Mouse (Mus musculus): ENCODE results near the gene Zbtb8a. TPM values are rescaled to one million over a fixed set of nuclear protein-coding genes. Genes with fewer than 3 reads are reported as not detected.
"Not testable (repeated sequence)": the region's sequence is repeated elsewhere in the genome, so short reads cannot be mapped to it uniquely, and the experiment has no call there.

The Zbtb8a gene
- total RNA-seq (2014; rRNA removed; ENCODE audit: low replicate concordance) (14.0 and 15.4 TPM in 2 replicates), polyA plus RNA-seq (2015; fragmentation: Nextera tagmentation; extraction: Ambion mirVana) (7.0 TPM in 2 replicates)

DNA sequence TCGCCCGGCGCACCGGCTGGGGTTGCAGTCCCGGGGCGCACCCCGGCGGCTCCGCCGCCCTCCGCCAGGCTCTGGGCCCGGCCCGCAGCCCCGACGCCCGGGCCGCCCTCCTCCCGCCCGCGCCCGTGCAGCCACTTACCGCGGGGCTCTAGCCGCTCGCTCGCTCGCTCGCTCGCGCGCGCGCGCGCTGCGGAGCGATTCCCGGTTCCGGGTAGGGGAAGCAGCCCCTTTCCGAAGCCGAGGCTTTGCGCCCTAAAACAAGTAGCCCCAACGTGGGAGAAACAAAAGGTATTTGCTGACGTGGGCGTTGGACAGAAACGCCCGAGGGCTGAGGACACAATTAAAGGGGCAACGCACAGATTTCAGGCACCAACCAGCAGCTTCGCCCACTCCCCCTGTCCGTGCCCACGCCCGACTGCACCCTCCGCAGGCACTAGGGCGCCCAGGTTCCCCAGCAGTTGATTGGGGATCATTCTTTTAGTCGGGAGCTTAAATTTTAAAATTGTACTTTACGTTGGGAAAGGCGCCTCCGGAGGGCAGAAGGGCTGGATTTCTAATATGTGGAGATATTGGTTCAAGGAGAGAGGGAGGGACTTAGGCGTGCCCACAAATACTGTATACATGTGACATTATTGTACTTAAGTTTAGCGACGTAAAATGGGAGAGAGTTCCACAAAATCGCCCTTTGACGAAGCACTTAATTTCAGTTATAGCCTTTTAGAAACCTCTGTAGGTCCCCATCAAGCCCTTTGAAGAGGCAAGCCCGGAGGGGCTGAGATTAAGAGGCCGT is at the start of gene Zbtb8a:
TSS of gene Zbtb8a (minus strand) at position 516 of the 790 bp plus-strand sequence.
- Histone ChIP-seq H3K4me1 (ENCODE audit: control insufficient read depth, insufficient read depth) (no peaks in the 10 kb centered on the region), H3K27ac (ENCODE audit: low read depth) (peak within 1 kb of the TSS; percentile 81), H3K9ac (replicated peaks; ENCODE audit: low read depth, low read length) (peak within 1 kb of the TSS; percentile 92), H3K27me3 (ENCODE audit: control insufficient read depth, insufficient read depth, low read length) (no peaks in the 10 kb centered on the region), H3K4me3 (ENCODE audit: low read depth, low read length) (peak within 1 kb of the TSS; percentile 89), H3K4me2 (ENCODE audit: low read depth, low read length) (peak within 1 kb of the TSS; percentile 93), H3K36me3 (replicated peaks; ENCODE audit: control insufficient read depth, insufficient read depth, low read length) (no peaks in the 10 kb centered on the region), H3K9me3 (replicated peaks; ENCODE audit: control insufficient read depth, low read length) (no peaks in the 10 kb centered on the region)
- TF ChIP-seq CTCF (IDR thresholded peaks at IDR 0.05; ENCODE audit: low read depth) (no peak), EP300 (IDR thresholded peaks at IDR 0.05; ENCODE audit: low read depth) (no peak)
- DNase-seq (ENCODE audit: low spot score) (peak; percentile 52), ATAC-seq (ENCODE audit: insufficient read depth, low read depth) (peak; percentile 67)
- WGBS, result 2% methylated on average over 61 of the region's 65 CpGs

DNA sequence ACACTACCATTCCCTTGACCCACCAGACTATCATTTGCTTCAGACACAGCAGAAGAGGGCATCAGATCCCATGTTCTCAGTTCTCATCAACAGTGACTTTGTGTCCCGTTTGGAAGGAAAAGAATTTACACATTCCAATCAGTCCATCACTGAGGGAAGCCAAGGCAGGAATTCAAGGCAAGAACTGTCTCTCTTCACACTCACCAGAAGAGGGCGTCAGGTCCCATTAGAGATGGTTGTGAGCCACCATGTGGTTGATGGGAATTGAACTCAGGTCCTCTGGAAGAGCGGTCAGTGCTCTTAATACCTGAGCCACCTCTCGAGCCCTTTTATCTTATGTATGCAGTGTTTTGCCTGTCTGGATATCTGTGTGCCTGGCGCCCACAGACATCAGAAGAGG is 40.4 kb upstream of the Zbtb8a start:
- ATAC-seq (ENCODE audit: insufficient read depth, low read depth), result no peak
- no peaks in the 10 kb centered on the region for H3K4me1 ChIP-seq (ENCODE audit: control insufficient read depth, insufficient read depth)

DNA sequence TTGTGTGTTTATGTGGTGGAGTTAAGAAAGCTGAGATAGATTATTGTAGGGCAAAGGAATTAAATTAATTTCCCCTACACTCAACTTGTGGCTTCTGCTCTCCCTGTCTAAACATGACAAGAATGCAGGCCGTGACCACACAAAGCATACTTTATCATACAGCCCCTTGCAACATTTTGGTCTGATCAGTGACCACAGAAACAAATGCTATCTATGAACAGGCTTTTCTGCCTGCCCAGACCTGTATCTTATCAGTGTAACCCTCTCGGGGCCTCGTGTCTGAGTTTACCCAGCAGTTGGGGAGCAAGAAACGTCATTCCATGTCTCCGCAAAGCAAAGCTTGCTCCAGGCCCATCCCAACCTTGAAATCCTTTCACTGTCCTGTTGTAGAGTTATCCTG is 38.6 kb upstream of the Zbtb8a start:
- ATAC-seq (ENCODE audit: insufficient read depth, low read depth), result no peak
- Histone ChIP-seq H3K9me3 (replicated peaks; ENCODE audit: control insufficient read depth, low read length) (no peaks in the 10 kb centered on the region), H3K4me1 (ENCODE audit: control insufficient read depth, insufficient read depth) (no peaks in the 10 kb centered on the region), H3K27me3 (ENCODE audit: control insufficient read depth, insufficient read depth, low read length) (no peaks in the 10 kb centered on the region), H3K9ac (replicated peaks; ENCODE audit: low read depth, low read length) (no peak overlapping the region), H3K27ac (ENCODE audit: low read depth) (no peak overlapping the region), H3K4me3 (ENCODE audit: low read depth, low read length) (no peak overlapping the region), H3K4me2 (ENCODE audit: low read depth, low read length) (no peak overlapping the region), H3K36me3 (replicated peaks; ENCODE audit: control insufficient read depth, insufficient read depth, low read length) (no peaks in the 10 kb centered on the region)
- DNase-seq (ENCODE audit: low spot score), result no peak
- 14% methylated on average over 5 of the region's 5 CpGs for WGBS
- TF ChIP-seq EP300 (IDR thresholded peaks at IDR 0.05; ENCODE audit: low read depth) (no peak), CTCF (IDR thresholded peaks at IDR 0.05; ENCODE audit: low read depth) (no peak)

More for the DNA sequence above, 40.4 kb upstream of the Zbtb8a start:
- Histone ChIP-seq H3K27me3 (ENCODE audit: control insufficient read depth, insufficient read depth, low read length) (no peaks in the 10 kb centered on the region), H3K4me3 (ENCODE audit: low read depth, low read length) (no peak overlapping the region), H3K27ac (ENCODE audit: low read depth) (no peak overlapping the region), H3K9ac (replicated peaks; ENCODE audit: low read depth, low read length) (no peak overlapping the region), H3K9me3 (replicated peaks; ENCODE audit: control insufficient read depth, low read length) (no peaks in the 10 kb centered on the region), H3K36me3 (replicated peaks; ENCODE audit: control insufficient read depth, insufficient read depth, low read length) (no peaks in the 10 kb centered on the region), H3K4me2 (ENCODE audit: low read depth, low read length) (no peak overlapping the region)
- 63% methylated on average over 5 of the region's 5 CpGs for WGBS
- DNase-seq (ENCODE audit: low spot score), result no peak
- TF ChIP-seq CTCF (IDR thresholded peaks at IDR 0.05; ENCODE audit: low read depth) (no peak), EP300 (IDR thresholded peaks at IDR 0.05; ENCODE audit: low read depth) (no peak)

DNA sequence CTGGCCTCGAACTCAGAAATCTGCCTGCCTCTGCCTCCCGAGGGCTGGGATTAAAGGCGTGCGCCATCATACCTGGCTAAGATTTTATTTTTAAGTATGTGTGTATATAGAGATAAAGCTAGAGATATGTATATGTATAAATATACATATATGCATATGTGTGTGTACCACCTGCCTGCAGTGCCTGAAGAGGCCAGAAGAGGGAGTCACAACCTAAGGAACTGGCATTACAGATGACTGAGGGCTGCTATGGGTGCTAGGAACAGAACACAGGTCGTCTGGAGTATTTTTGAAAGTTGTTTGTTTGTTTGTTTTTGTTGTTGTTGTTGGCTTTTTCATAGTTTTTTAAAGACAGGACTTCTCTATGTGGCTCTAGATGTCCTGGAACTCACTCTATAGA is 38.0 kb upstream of the Zbtb8a start:
- 91% methylated on average over 5 of the region's 5 CpGs for WGBS

DNA sequence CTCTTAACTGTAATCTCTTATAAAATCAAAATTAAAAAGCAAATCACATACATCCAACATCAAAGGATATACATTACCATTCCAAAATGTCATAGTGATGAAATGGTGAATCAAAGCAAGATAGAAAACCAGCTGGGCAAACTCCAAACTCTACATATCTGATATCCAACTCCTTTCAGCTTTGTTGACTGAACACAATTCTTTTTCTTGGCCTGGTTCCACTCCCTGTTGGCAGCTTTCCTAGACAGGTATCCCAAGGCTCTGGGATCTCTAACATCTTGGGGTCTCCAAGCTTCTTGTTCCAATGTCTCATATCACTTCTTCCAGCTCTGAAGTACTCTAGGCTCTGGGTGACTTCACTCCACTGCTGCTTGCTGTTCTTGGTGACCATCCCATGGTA is 33.1 kb upstream of the Zbtb8a start:
- H3K27ac ChIP-seq (ENCODE audit: low read depth), result no peak overlapping the region
- ATAC-seq (ENCODE audit: insufficient read depth, low read depth) (no peak), DNase-seq (ENCODE audit: low spot score) (no peak)
- H3K27me3 ChIP-seq (ENCODE audit: control insufficient read depth, insufficient read depth, low read length), result no peaks in the 10 kb centered on the region
- H3K4me3 ChIP-seq (ENCODE audit: low read depth, low read length), result no peak overlapping the region
- H3K9me3 ChIP-seq (replicated peaks; ENCODE audit: control insufficient read depth, low read length), result no peaks in the 10 kb centered on the region
- no peaks in the 10 kb centered on the region for H3K36me3 ChIP-seq (replicated peaks; ENCODE audit: control insufficient read depth, insufficient read depth, low read length)
- TF ChIP-seq CTCF (IDR thresholded peaks at IDR 0.05; ENCODE audit: low read depth) (no peak), EP300 (IDR thresholded peaks at IDR 0.05; ENCODE audit: low read depth) (no peak)
- H3K4me2 ChIP-seq (ENCODE audit: low read depth, low read length), result no peak overlapping the region
- H3K9ac ChIP-seq (replicated peaks; ENCODE audit: low read depth, low read length), result no peak overlapping the region
- H3K4me1 ChIP-seq (ENCODE audit: control insufficient read depth, insufficient read depth), result no peaks in the 10 kb centered on the region

More for the DNA sequence above, 38.0 kb upstream of the Zbtb8a start:
- ATAC-seq (ENCODE audit: insufficient read depth, low read depth) (no peak), DNase-seq (ENCODE audit: low spot score) (no peak)
- Histone ChIP-seq H3K36me3 (replicated peaks; ENCODE audit: control insufficient read depth, insufficient read depth, low read length) (no peaks in the 10 kb centered on the region), H3K9ac (replicated peaks; ENCODE audit: low read depth, low read length) (no peak overlapping the region), H3K27me3 (ENCODE audit: control insufficient read depth, insufficient read depth, low read length) (no peaks in the 10 kb centered on the region), H3K9me3 (replicated peaks; ENCODE audit: control insufficient read depth, low read length) (no peaks in the 10 kb centered on the region), H3K4me3 (ENCODE audit: low read depth, low read length) (no peak overlapping the region), H3K27ac (ENCODE audit: low read depth) (no peak overlapping the region), H3K4me1 (ENCODE audit: control insufficient read depth, insufficient read depth) (no peaks in the 10 kb centered on the region), H3K4me2 (ENCODE audit: low read depth, low read length) (no peak overlapping the region)
- TF ChIP-seq CTCF (IDR thresholded peaks at IDR 0.05; ENCODE audit: low read depth) (no peak), EP300 (IDR thresholded peaks at IDR 0.05; ENCODE audit: low read depth) (no peak)

DNA sequence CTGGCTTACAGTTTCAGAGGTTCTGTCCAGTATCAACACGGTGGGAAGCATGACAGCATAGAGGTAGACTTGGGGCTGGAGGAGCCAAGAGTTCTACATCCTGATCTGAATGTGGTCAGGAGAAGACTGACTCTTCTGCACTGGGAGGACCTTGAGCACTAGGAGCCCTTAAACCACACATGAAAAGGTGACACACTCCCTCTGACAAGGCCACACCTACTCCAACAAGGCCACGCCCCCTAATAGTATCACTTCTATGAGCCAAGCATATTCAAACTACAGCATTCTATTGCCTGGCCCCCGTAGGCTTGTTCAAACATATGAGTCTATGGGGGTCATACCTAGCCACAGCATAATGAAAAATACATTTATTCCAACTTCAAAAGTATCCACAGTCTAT is 32.6 kb upstream of the Zbtb8a start:
- not testable (repeated sequence) for DNase-seq (ENCODE audit: low spot score); H3K4me2 ChIP-seq (ENCODE audit: low read depth, low read length); H3K27ac ChIP-seq (ENCODE audit: low read depth); H3K4me3 ChIP-seq (ENCODE audit: low read depth, low read length); H3K27me3 ChIP-seq (ENCODE audit: control insufficient read depth, insufficient read depth, low read length); H3K9me3 ChIP-seq (replicated peaks; ENCODE audit: control insufficient read depth, low read length); H3K36me3 ChIP-seq (replicated peaks; ENCODE audit: control insufficient read depth, insufficient read depth, low read length); ATAC-seq (ENCODE audit: insufficient read depth, low read depth); H3K9ac ChIP-seq (replicated peaks; ENCODE audit: low read depth, low read length); H3K4me1 ChIP-seq (ENCODE audit: control insufficient read depth, insufficient read depth)
- WGBS, result 85% methylated on average over 3 of the region's 3 CpGs

Data from heart, postnatal 0 days (tissue).